Mouse (Mus musculus) CH12.LX (cell line): Measurements from ENCODE around the gene Fam24a.
A peak's percentile ranks its signal among the peaks of the same experiment; 100 is the strongest.

Experiments
- CHD1 ChIP-seq: IDR thresholded peaks from 2 replicates; pipeline ENCODE4 v1.6.1; 2012; ENCODE audit warnings: low read depth, low read length, improper control_type of control experiment, inconsistent platforms
- CHD2 ChIP-seq: IDR thresholded peaks from 2 replicates; pipeline ENCODE4 v1.6.1; 2011; ENCODE audit warnings: low read length, improper control_type of control experiment
- CTCF ChIP-seq, 2 experiments: IDR thresholded peaks in 1 of 2; conservative IDR thresholded peaks in 1 of 2; 2 replicates each; pipeline ENCODE4 v1.5.1; 2011 to 2012; ENCODE audit warnings: low read depth in 2 of 2, low read length in 2 of 2, improper control_type of control experiment in 1 of 2, inconsistent platforms in 1 of 2, mild to moderate bottlenecking in 1 of 2, moderate library complexity in 1 of 2
- EP300 ChIP-seq: IDR thresholded peaks from 2 replicates; pipeline ENCODE4 v1.6.1; 2011; ENCODE audit warnings: low read length, improper control_type of control experiment
- HCFC1 ChIP-seq: IDR thresholded peaks from 2 replicates; pipeline ENCODE4 v1.6.1; 2012; ENCODE audit warnings: low read depth, mild to moderate bottlenecking, inconsistent platforms, low read length, improper control_type of control experiment
- IRF4 ChIP-seq: IDR thresholded peaks from 2 replicates; pipeline ENCODE4 v1.6.1; 2014; ENCODE audit warnings: low read depth, mild to moderate bottlenecking, inconsistent platforms, low read length, improper control_type of control experiment
- NRF1 ChIP-seq: IDR thresholded peaks from 2 replicates; pipeline ENCODE4 v1.6.1; 2014; ENCODE audit warnings: low read depth, mild to moderate bottlenecking, inconsistent platforms, low read length, improper control_type of control experiment, moderate library complexity
- POLR2A ChIP-seq: IDR thresholded peaks from 2 replicates; pipeline ENCODE4 v1.6.1; 2011; ENCODE audit warnings: low read depth, mild to moderate bottlenecking, improper control_type of control experiment, low read length
- POLR2AphosphoS2 ChIP-seq: IDR thresholded peaks from 2 replicates; pipeline ENCODE4 v1.6.1; 2011; ENCODE audit warnings: low read depth, low read length, improper control_type of control experiment
- RAD21 ChIP-seq: IDR thresholded peaks from 2 replicates; pipeline ENCODE4 v1.6.1; 2011; ENCODE audit warnings: low read depth, mild to moderate bottlenecking, low read length, improper control_type of control experiment, moderate library complexity
- TCF12 ChIP-seq: IDR thresholded peaks from 2 replicates; pipeline ENCODE4 v1.6.1; 2014; ENCODE audit warnings: low read depth, mild to moderate bottlenecking, inconsistent platforms, low read length, improper control_type of control experiment
- USF1 ChIP-seq: IDR thresholded peaks from 2 replicates; pipeline ENCODE4 v1.6.1; 2014; ENCODE audit warnings: low read depth, mild to moderate bottlenecking, inconsistent platforms, low read length, improper control_type of control experiment
- ZC3H11A ChIP-seq: IDR thresholded peaks from 2 replicates; pipeline ENCODE4 v1.6.1; 2012; ENCODE audit warnings: low read depth, mild to moderate bottlenecking, inconsistent platforms, low read length, improper control_type of control experiment
- ZNF384 ChIP-seq: IDR thresholded peaks from 2 replicates; pipeline ENCODE4 v1.6.1; 2012; ENCODE audit warnings: low read depth, low read length, improper control_type of control experiment, inconsistent platforms

- TF ChIP-seq CTCF (conservative IDR thresholded peaks at IDR 0.05 in 1 of 2, IDR thresholded peaks at IDR 0.05 in 1 of 2; ENCODE audit: low read depth in 2 of 2, low read length in 2 of 2) (peak; percentile 19 to 80; a peak in 2 of 4 replicates), EP300 (no peak), ZC3H11A (no peak), CHD2 (no peak), TCF12 (peak; percentile 79; the same call in 1 of the 2 replicates), POLR2AphosphoS2 (no peak; the same call in 1 of the 2 replicates), NRF1 (peak; percentile 97), POLR2A (peak; percentile 95), IRF4 (no peak), USF1 (no peak), ZNF384 (no peak), RAD21 (no peak; the same call in 1 of the 2 replicates), HCFC1 (peak; percentile 64), CHD1 (no peak)
These were observed 37.2 kb downstream of the Fam24a start, which contains the start of gene Pstk for GRCm38 (mm10) chr7:131370648-131371469.
